Mouse (Mus musculus) C2C12 (cell line): Measurements from ENCODE around the gene Ntmt1. TPM values are rescaled to one million over a fixed set of nuclear protein-coding genes. Genes with fewer than 3 reads are reported as not detected.

Experiments
- H3K27me3 ChIP-seq: one replicate; pipeline ENCODE4 v1.6.1; 2011; ENCODE audit not compliant: control insufficient read depth, insufficient read depth, insufficient read length
- H3K36me3 ChIP-seq: one replicate; pipeline ENCODE4 v1.6.1; 2011; ENCODE audit not compliant: control insufficient read depth, insufficient read depth
- H3K4me3 ChIP-seq: one replicate; pipeline ENCODE4 v1.5.1; 2011; ENCODE audit warnings: mild to moderate bottlenecking, control low read depth; ENCODE audit not compliant: poor library complexity, insufficient read depth, severe bottlenecking
- H3K79me2 ChIP-seq: one replicate; pipeline ENCODE4 v1.6.1; 2011; ENCODE audit not compliant: control insufficient read depth, insufficient read depth
- H3K79me3 ChIP-seq: one replicate; pipeline ENCODE4 v1.6.1; 2011; ENCODE audit warnings: low read depth, control low read depth
- H3ac ChIP-seq: one replicate; pipeline ENCODE3; 2011; ENCODE audit warnings: low read depth; ENCODE audit not compliant: control insufficient read depth, insufficient read length
- CEBPB ChIP-seq: IDR thresholded peaks from one replicate; pipeline ENCODE4 v1.6.1; 2011; ENCODE audit warnings: low read depth, mild to moderate bottlenecking, control low read depth, moderate library complexity
- CTCF ChIP-seq: IDR thresholded peaks from one replicate; pipeline ENCODE4 v1.5.1; 2011; ENCODE audit not compliant: control insufficient read depth, insufficient read depth, insufficient read length
- FOSL1 ChIP-seq: IDR thresholded peaks from one replicate; pipeline ENCODE4 v1.8.0; 2011; ENCODE audit warnings: mild to moderate bottlenecking, low read length; ENCODE audit not compliant: poor library complexity, insufficient read depth, severe bottlenecking
- MAX ChIP-seq: IDR thresholded peaks from one replicate; pipeline ENCODE4 v1.6.1; 2011; ENCODE audit warnings: mild to moderate bottlenecking, control low read depth
- MYOD1 ChIP-seq: IDR thresholded peaks from one replicate; pipeline ENCODE4 v1.6.1; 2011; ENCODE audit warnings: low read depth; ENCODE audit not compliant: control insufficient read depth, insufficient read length
- MYOG ChIP-seq: IDR thresholded peaks from one replicate; pipeline ENCODE4 v1.6.1; 2011; ENCODE audit not compliant: control insufficient read depth, insufficient read length; ENCODE audit errors: extremely low read depth
- USF1 ChIP-seq: IDR thresholded peaks from one replicate; pipeline ENCODE4 v1.6.1; 2011; ENCODE audit warnings: low read depth, mild to moderate bottlenecking, control low read depth, moderate library complexity
- polyA plus RNA-seq: library from polyadenylated mRNA; unstranded; fragments of >200 nt; fragmentation: generic; extraction: Trizol; gene quantifications from one replicate; pipeline ENCODE4 v1.2.1, GENCODE M21; 2012; ENCODE audit warnings: missing spikeins

The Ntmt1 gene
- polyA plus RNA-seq, 1 experiment: 64.7 TPM

GRCm38 (mm10) chr2:30833644-30834043 lies 26.0 kb downstream of the Ntmt1 start:
- H3K79me2 ChIP-seq: no peaks in the 10 kb centered on the region
- no peak overlapping the region for H3K4me3 ChIP-seq
- no peaks in the 10 kb centered on the region for H3K36me3 ChIP-seq
- no peak for TF ChIP-seq MYOG
- TF ChIP-seq CEBPB: no peak
- TF ChIP-seq MYOD1: no peak
- TF ChIP-seq CTCF: no peak
- no peak for TF ChIP-seq USF1
- TF ChIP-seq MAX: no peak
- TF ChIP-seq FOSL1: no peak
- H3K79me3 ChIP-seq: no peaks in the 10 kb centered on the region
- H3ac ChIP-seq: no peak overlapping the region
- no peaks in the 10 kb centered on the region for H3K27me3 ChIP-seq

- no peak for TF ChIP-seq CTCF
- no peak for TF ChIP-seq CEBPB
- no peak for TF ChIP-seq MYOD1
- TF ChIP-seq FOSL1: no peak
- no peak for TF ChIP-seq MYOG
- no peak for TF ChIP-seq USF1
- no peak for TF ChIP-seq MAX
These were observed 26.9 kb downstream of the Ntmt1 start, which contains the start of gene Prrx2 for GRCm38 (mm10) chr2:30834373-30835022. Prrx2 (plus strand) TSS chr2:30834972.

GRCm38 (mm10) chr2:30836238-30836990 lies 28.8 kb downstream of the Ntmt1 start:
- Histone ChIP-seq H3K4me3 (no peak overlapping the region), H3K27me3 (no peaks in the 10 kb centered on the region)
- TF ChIP-seq MYOD1 (no peak), USF1 (no peak), FOSL1 (no peak), CTCF (no peak), MAX (no peak), MYOG (no peak), CEBPB (no peak)

More at GRCm38 (mm10) chr2:30834373-30835022, 26.9 kb downstream of the Ntmt1 start, which contains the start of gene Prrx2:
- H3K4me3 ChIP-seq: no peak within 1 kb of the TSS
- H3K79me2 ChIP-seq: no peaks in the 10 kb centered on the region
- no peaks in the 10 kb centered on the region for H3K36me3 ChIP-seq
- no peaks in the 10 kb centered on the region for H3K27me3 ChIP-seq
- no peaks in the 10 kb centered on the region for H3K79me3 ChIP-seq
- no peak within 1 kb of the TSS for H3ac ChIP-seq

GRCm38 (mm10) chr2:30842615-30843014 lies 35.0 kb downstream of the Ntmt1 start:
- no peak overlapping the region for H3ac ChIP-seq
- H3K4me3 ChIP-seq: no peak overlapping the region
- TF ChIP-seq USF1 (no peak), MAX (no peak), MYOD1 (no peak), CTCF (no peak), FOSL1 (no peak), CEBPB (no peak), MYOG (no peak)
- no peaks in the 10 kb centered on the region for H3K27me3 ChIP-seq
- no peaks in the 10 kb centered on the region for H3K36me3 ChIP-seq
- peaks cover 15% of the 10 kb centered on the region for H3K79me3 ChIP-seq
- H3K79me2 ChIP-seq: peaks cover 23% of the 10 kb centered on the region

More at GRCm38 (mm10) chr2:30836238-30836990, 28.8 kb downstream of the Ntmt1 start:
- H3ac ChIP-seq: no peak overlapping the region
- H3K79me3 ChIP-seq: no peaks in the 10 kb centered on the region
- no peaks in the 10 kb centered on the region for H3K36me3 ChIP-seq
- no peaks in the 10 kb centered on the region for H3K79me2 ChIP-seq

GRCm38 (mm10) chr2:30845152-30846070 lies 37.8 kb downstream of the Ntmt1 start:
- TF ChIP-seq CTCF: peak; percentile 54
- TF ChIP-seq MAX: no peak
- peaks cover 43% of the 10 kb centered on the region for H3K79me2 ChIP-seq
- H3ac ChIP-seq: peak overlapping the region; percentile 66
- H3K36me3 ChIP-seq: peaks cover 8% of the 10 kb centered on the region
- H3K79me3 ChIP-seq: peaks cover 26% of the 10 kb centered on the region
- no peaks in the 10 kb centered on the region for H3K27me3 ChIP-seq
- H3K4me3 ChIP-seq: peak overlapping the region; percentile 67
